Mouse (Mus musculus) right cerebral cortex, adult 2 months (tissue): ENCODE results near the gene Rab3ip.
A peak's percentile ranks its signal among the peaks of the same experiment; 100 is the strongest.

Experiments
- DNase-seq, 2 experiments: peaks; one replicate each; pipeline ENCODE4 v3.0.0; 2021 to 2022; ENCODE audit warnings: low spot score in 2 of 2

Gene Rab3ip

GRCm38 (mm10) chr10:116920641-116921040, 29.9 kb downstream of the Rab3ip start:
- no peak for DNase-seq

- DNase-seq, result no peak
These were observed 30.9 kb downstream of the Rab3ip start for GRCm38 (mm10) chr10:116919368-116920317.

- DNase-seq, result no peak
These were observed 34.0 kb downstream of the Rab3ip start for GRCm38 (mm10) chr10:116916581-116916980.

- DNase-seq, result no peak
These were observed 35.3 kb downstream of the Rab3ip start for GRCm38 (mm10) chr10:116915286-116915685.

- DNase-seq, result no peak
These were observed 36.0 kb downstream of the Rab3ip start for GRCm38 (mm10) chr10:116914586-116914985.

GRCm38 (mm10) chr10:116913647-116914273, 36.8 kb downstream of the Rab3ip start:
- no peak for DNase-seq

- DNase-seq, result no peak
These were observed 37.7 kb downstream of the Rab3ip start for GRCm38 (mm10) chr10:116912850-116913249.

- DNase-seq, result no peak
These were observed 41.5 kb downstream of the Rab3ip start for GRCm38 (mm10) chr10:116908901-116909642.

GRCm38 (mm10) chr10:116906794-116907193, 43.8 kb downstream of the Rab3ip start:
- DNase-seq, result no peak

GRCm38 (mm10) chr10:116904503-116904908, 46.1 kb downstream of the Rab3ip start:
- no peak for DNase-seq

- no peak for DNase-seq
These were observed 54.0 kb downstream of the Rab3ip start, which contains the start of gene Myrfl for GRCm38 (mm10) chr10:116896336-116897177. Gene Myrfl, minus strand, starts transcription at chr10:116896919.

- no peak for DNase-seq
These were observed 55.3 kb downstream of the Rab3ip start for GRCm38 (mm10) chr10:116895108-116895833.

GRCm38 (mm10) chr10:116894540-116894939, 56.0 kb downstream of the Rab3ip start:
- DNase-seq, result no peak

GRCm38 (mm10) chr10:116893753-116894152, 56.8 kb downstream of the Rab3ip start:
- DNase-seq, result peak; percentile 34 to 54

- DNase-seq, result no peak
These were observed 60.0 kb downstream of the Rab3ip start for GRCm38 (mm10) chr10:116890587-116890986.

- no peak for DNase-seq
These were observed 66.0 kb downstream of the Rab3ip start for GRCm38 (mm10) chr10:116884552-116884951.

- DNase-seq, result no peak
These were observed 67.0 kb downstream of the Rab3ip start for GRCm38 (mm10) chr10:116883531-116883930.

- DNase-seq, result no peak
These were observed 73.1 kb downstream of the Rab3ip start for GRCm38 (mm10) chr10:116877436-116877835.

GRCm38 (mm10) chr10:116874490-116874889, 76.1 kb downstream of the Rab3ip start:
- no peak for DNase-seq

GRCm38 (mm10) chr10:116872016-116872410, 78.6 kb downstream of the Rab3ip start:
- DNase-seq, result no peak
